Mouse (Mus musculus): ENCODE data around the gene Prc1.
"Not testable (repeated sequence)": the region's sequence is repeated elsewhere in the genome, so short reads cannot be mapped to it uniquely, and the experiment has no call there.

DNA sequence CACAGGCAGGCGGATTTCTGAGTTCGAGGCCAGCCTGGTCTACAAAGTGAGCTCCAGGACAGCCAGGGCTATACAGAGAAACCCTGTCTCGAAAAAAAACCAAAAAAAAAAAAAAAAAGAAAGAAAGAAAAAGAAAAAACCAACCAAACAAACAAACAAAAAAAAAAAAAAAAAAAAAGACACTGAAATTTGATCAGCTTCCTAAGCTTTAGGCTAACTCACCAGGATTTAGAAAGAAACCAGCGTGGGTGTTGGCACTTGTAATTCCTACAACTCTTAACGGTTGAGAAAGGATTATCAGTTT is 30.5 kb downstream of the Prc1 start:
- not testable (repeated sequence) for TF ChIP-seq CTCF (conservative IDR thresholded peaks at IDR 0.05; ENCODE audit: insufficient read depth, insufficient read length, low read depth, low read length); POLR2A (IDR thresholded peaks at IDR 0.05; ENCODE audit: low read depth, low read length)
